Mouse (Mus musculus): ENCODE measurements around the gene Ccdc187. TPM values are rescaled to one million over a fixed set of nuclear protein-coding genes. Genes with fewer than 3 reads are reported as not detected.

Ccdc187 gene
- polyA plus RNA-seq, 2 experiments: 0.03 to 0.26 TPM

DNA sequence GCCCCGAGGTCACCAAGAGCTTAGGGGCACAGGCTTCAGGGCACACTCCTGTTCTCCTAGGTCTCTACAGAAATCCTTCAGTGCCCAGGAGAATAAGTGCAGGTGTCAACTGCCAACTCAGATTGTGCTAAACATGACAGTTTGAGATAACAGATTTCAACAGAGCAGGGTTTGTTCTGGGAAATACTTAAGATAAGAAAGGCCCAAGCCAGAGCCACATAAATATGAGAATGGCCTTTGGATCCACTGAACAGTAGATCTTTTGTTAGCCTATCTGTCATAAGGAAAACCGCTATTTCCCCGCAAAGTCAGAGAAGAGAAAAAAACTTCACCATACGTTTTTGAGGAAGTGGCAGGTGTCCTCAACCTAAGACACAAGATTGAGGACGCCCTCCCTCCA, 60.1 kb downstream of the Ccdc187 start:
- 80% methylated on average over 5 of the region's 5 CpGs for WGBS
- no peak overlapping the region for H3K9ac ChIP-seq (ENCODE audit: low read depth, low read length, severe bottlenecking)

DNA sequence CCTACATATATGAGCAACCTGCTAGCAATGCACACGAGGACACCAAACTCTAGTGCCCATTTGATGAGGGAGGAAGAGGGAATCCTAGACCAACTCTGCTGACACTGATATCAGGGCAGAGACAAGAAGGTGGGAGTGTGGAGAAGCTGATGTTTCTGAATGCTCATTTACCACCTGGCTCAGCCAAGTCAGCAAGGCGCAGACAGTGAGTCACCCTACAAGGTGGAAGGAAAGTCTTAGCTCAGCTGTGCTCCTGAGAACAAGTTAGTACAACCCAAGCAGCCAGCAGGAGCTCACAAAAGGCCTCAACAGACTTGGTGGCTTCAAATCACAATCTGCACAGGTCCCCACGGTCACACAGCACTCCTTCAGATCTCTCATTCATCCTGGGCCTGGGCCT, 63.0 kb downstream of the Ccdc187 start:
- Histone ChIP-seq H3K4me1 (ENCODE audit: control insufficient read depth, insufficient read depth, low read length) (peaks cover 3% of the 10 kb centered on the region; the same call in 1 of the 2 replicates), H3K9ac (ENCODE audit: low read depth, low read length, severe bottlenecking) (no peak overlapping the region), H3K36me3 (ENCODE audit: control insufficient read depth, insufficient read depth, low read length) (peaks cover 6% of the 10 kb centered on the region), H3K9me3 (ENCODE audit: control insufficient read depth, low read length) (no peaks in the 10 kb centered on the region), H3K27ac (replicated peaks; ENCODE audit: low read depth, low read length) (no peak overlapping the region), H3K27me3 (ENCODE audit: control insufficient read depth, insufficient read depth, low read length) (no peaks in the 10 kb centered on the region), H3K4me2 (replicated peaks; ENCODE audit: low read depth, low read length, severe bottlenecking) (no peak overlapping the region), H3K4me3 (replicated peaks; ENCODE audit: low read length) (no peak overlapping the region)
- DNase-seq (ENCODE audit: low spot score) (no peak), ATAC-seq (ENCODE audit: low FRiP score, low read depth) (no peak)
- 72% methylated on average over 3 of the region's 3 CpGs for WGBS
- no peak for TF ChIP-seq POLR2A (IDR thresholded peaks at IDR 0.05; ENCODE audit: borderline replicate concordance, extremely low read depth, insufficient read depth, insufficient read length)

More for the DNA sequence above, 60.1 kb downstream of the Ccdc187 start:
- Histone ChIP-seq H3K36me3 (ENCODE audit: control insufficient read depth, insufficient read depth, low read length) (no peaks in the 10 kb centered on the region), H3K4me2 (replicated peaks; ENCODE audit: low read depth, low read length, severe bottlenecking) (no peak overlapping the region), H3K27ac (replicated peaks; ENCODE audit: low read depth, low read length) (no peak overlapping the region), H3K27me3 (ENCODE audit: control insufficient read depth, insufficient read depth, low read length) (no peaks in the 10 kb centered on the region), H3K4me3 (replicated peaks; ENCODE audit: low read length) (no peak overlapping the region), H3K4me1 (ENCODE audit: control insufficient read depth, insufficient read depth, low read length) (peaks cover 6% of the 10 kb centered on the region; the same call in 1 of the 2 replicates), H3K9me3 (ENCODE audit: control insufficient read depth, low read length) (no peaks in the 10 kb centered on the region)
- ATAC-seq (ENCODE audit: low FRiP score, low read depth) (no peak), DNase-seq (ENCODE audit: low spot score) (no peak)
- no peak for TF ChIP-seq POLR2A (IDR thresholded peaks at IDR 0.05; ENCODE audit: borderline replicate concordance, extremely low read depth, insufficient read depth, insufficient read length)

DNA sequence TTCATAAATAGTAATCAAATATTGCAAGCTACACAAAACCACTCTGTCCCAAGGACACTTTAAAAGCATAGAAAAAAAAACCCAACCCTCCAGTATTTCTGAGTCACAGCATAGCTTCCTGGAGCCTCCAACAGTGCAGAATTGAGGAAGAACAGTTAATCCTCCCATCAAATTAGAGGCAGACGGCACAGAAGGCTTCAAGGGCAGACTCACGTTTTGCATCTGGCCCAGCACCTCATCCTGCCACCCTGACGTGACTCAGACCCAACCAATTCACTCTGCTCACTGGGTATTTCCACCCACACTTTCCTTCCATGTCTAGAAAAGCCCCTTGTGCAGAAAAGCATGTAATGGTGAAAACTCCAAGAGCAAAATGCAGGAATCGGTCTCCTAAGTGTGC, 64.1 kb downstream of the Ccdc187 start:
- Histone ChIP-seq H3K4me3 (replicated peaks; ENCODE audit: low read length) (no peak overlapping the region), H3K9me3 (ENCODE audit: control insufficient read depth, low read length) (no peaks in the 10 kb centered on the region), H3K27me3 (ENCODE audit: control insufficient read depth, insufficient read depth, low read length) (no peaks in the 10 kb centered on the region), H3K4me2 (replicated peaks; ENCODE audit: low read depth, low read length, severe bottlenecking) (no peak overlapping the region), H3K9ac (ENCODE audit: low read depth, low read length, severe bottlenecking) (no peak overlapping the region; the same call in 1 of the 2 replicates), H3K27ac (replicated peaks; ENCODE audit: low read depth, low read length) (no peak overlapping the region), H3K36me3 (ENCODE audit: control insufficient read depth, insufficient read depth, low read length) (peaks cover 14% of the 10 kb centered on the region), H3K4me1 (ENCODE audit: control insufficient read depth, insufficient read depth, low read length) (no peaks in the 10 kb centered on the region)
- TF ChIP-seq POLR2A (IDR thresholded peaks at IDR 0.05; ENCODE audit: borderline replicate concordance, extremely low read depth, insufficient read depth, insufficient read length): no peak
- DNase-seq (ENCODE audit: low spot score): no peak
- ATAC-seq (ENCODE audit: low FRiP score, low read depth): no peak
- WGBS: 40% methylated on average over 4 of the region's 4 CpGs

DNA sequence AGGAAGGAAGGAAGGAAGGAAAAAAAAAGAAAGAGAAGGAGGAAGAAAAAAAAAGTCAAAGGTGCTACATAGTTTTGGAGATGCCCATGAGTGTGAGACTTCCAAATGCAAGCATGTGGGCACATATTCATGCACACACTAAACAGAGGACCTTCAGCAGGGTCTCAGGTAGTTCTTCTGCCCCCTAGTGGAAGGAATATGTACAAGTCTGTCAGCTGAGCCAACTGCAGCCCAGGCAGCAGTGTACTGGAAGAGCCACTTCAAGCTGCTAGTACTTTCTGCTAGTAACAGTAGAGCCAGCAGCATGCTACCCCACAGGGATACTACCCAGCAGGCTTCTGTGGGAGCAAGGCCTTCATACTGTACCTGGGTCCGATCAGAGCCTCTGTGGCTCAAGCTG, 66.6 kb downstream of the Ccdc187 start:
- ATAC-seq (ENCODE audit: low FRiP score, low read depth): peak; percentile 77
- no peak for TF ChIP-seq POLR2A (IDR thresholded peaks at IDR 0.05; ENCODE audit: borderline replicate concordance, extremely low read depth, insufficient read depth, insufficient read length)
- peak; percentile 82 for DNase-seq (ENCODE audit: low spot score)
- Histone ChIP-seq H3K9ac (ENCODE audit: low read depth, low read length, severe bottlenecking) (no peak overlapping the region), H3K4me1 (ENCODE audit: control insufficient read depth, insufficient read depth, low read length) (no peaks in the 10 kb centered on the region), H3K4me3 (replicated peaks; ENCODE audit: low read length) (no peak overlapping the region), H3K36me3 (ENCODE audit: control insufficient read depth, insufficient read depth, low read length) (peaks cover 33% of the 10 kb centered on the region), H3K27me3 (ENCODE audit: control insufficient read depth, insufficient read depth, low read length) (no peaks in the 10 kb centered on the region), H3K9me3 (ENCODE audit: control insufficient read depth, low read length) (no peaks in the 10 kb centered on the region), H3K27ac (replicated peaks; ENCODE audit: low read depth, low read length) (no peak overlapping the region), H3K4me2 (replicated peaks; ENCODE audit: low read depth, low read length, severe bottlenecking) (no peak overlapping the region)
- 58% methylated on average over 1 of the region's 1 CpGs for WGBS

DNA sequence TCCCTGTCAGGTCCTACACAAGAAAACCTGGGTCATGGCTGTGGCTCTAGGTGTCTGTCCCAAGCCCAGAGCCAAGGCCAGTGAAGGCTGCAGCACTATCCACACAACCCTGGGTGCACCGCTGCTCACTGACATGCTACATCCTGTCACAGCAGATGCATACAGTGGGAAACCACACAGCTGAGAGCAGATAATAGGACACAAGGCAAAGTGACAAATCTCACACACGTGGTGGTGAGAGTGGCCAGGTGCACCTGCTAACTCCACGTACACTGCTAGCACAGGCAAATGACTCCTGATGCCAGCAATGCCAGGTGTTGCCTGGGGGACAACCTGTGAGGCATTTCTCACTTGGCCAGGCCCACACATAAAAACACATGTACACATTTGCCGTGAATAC, 69.1 kb downstream of the Ccdc187 start:
- Histone ChIP-seq H3K4me1 (ENCODE audit: control insufficient read depth, insufficient read depth, low read length) (no peaks in the 10 kb centered on the region), H3K27me3 (ENCODE audit: control insufficient read depth, insufficient read depth, low read length) (no peaks in the 10 kb centered on the region), H3K4me3 (replicated peaks; ENCODE audit: low read length) (no peak overlapping the region), H3K9me3 (ENCODE audit: control insufficient read depth, low read length) (no peaks in the 10 kb centered on the region), H3K9ac (ENCODE audit: low read depth, low read length, severe bottlenecking) (no peak overlapping the region), H3K27ac (replicated peaks; ENCODE audit: low read depth, low read length) (no peak overlapping the region), H3K4me2 (replicated peaks; ENCODE audit: low read depth, low read length, severe bottlenecking) (no peak overlapping the region), H3K36me3 (ENCODE audit: control insufficient read depth, insufficient read depth, low read length) (peaks cover 51% of the 10 kb centered on the region)
- WGBS: 86% methylated on average over 4 of the region's 4 CpGs
- TF ChIP-seq POLR2A (IDR thresholded peaks at IDR 0.05; ENCODE audit: borderline replicate concordance, extremely low read depth, insufficient read depth, insufficient read length): no peak
- no peak for DNase-seq (ENCODE audit: low spot score)
- no peak for ATAC-seq (ENCODE audit: low FRiP score, low read depth)

DNA sequence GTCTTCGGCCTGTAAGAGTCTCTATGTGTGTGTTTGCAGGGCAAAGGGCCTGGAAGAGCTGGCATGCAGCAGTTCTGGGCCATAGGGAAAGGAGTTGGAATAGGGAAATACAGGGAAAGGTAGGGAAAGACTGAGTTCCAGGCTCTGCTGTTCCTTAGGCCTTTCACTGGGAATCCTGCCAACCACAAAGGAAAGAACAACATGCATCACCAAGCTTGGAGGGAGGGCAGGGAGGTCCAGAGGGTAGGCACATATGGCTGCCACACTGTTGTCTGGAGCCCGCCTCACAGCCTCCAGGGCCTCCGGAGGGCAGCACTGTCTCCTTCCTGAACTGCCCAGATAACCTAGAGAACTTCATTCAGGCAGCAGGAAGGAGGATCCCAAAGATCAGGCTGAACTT, 70.4 kb downstream of the Ccdc187 start:
- Histone ChIP-seq H3K27ac (replicated peaks; ENCODE audit: low read depth, low read length) (no peak overlapping the region), H3K4me3 (replicated peaks; ENCODE audit: low read length) (no peak overlapping the region), H3K9ac (ENCODE audit: low read depth, low read length, severe bottlenecking) (no peak overlapping the region), H3K4me2 (replicated peaks; ENCODE audit: low read depth, low read length, severe bottlenecking) (no peak overlapping the region), H3K36me3 (ENCODE audit: control insufficient read depth, insufficient read depth, low read length) (peaks cover 53% of the 10 kb centered on the region), H3K4me1 (ENCODE audit: control insufficient read depth, insufficient read depth, low read length) (no peaks in the 10 kb centered on the region), H3K27me3 (ENCODE audit: control insufficient read depth, insufficient read depth, low read length) (no peaks in the 10 kb centered on the region), H3K9me3 (ENCODE audit: control insufficient read depth, low read length) (no peaks in the 10 kb centered on the region)
- TF ChIP-seq POLR2A (IDR thresholded peaks at IDR 0.05; ENCODE audit: borderline replicate concordance, extremely low read depth, insufficient read depth, insufficient read length): no peak
- ATAC-seq (ENCODE audit: low FRiP score, low read depth) (no peak), DNase-seq (ENCODE audit: low spot score) (no peak)
- WGBS: 93% methylated on average over 3 of the region's 3 CpGs
